ENCODE assay signal across 8 mouse cellular contexts in the genomic region with DNA sequence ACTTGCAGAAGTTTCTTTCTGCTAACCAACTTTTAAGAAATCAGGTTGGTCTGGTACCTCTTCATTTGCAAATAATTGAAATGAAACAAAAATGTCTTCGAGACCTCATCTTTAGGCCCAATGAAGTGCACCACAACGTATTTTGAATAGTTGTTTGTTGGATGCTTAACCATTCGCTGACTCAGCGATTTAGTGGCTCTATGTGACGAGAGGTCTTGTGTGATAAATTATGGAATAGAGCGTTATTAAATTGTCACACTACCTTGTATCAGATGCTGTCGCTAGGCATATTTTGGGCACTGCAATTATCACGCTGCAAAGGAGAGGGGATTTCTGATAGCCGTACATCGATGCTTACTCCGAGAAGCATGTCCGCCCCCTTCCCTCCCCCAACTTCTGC.
DNase-seq lines count a peak whose midpoint lies in the region; ATAC-seq and TF ChIP-seq lines count a peak whose summit lies in the region.

No protein-coding gene starts in this region.

- peaks cover 4% of the 10 kb centered on the region; the same call in 1 of the 2 replicates for H3K4me1 ChIP-seq in kidney, adult 2 months (ENCODE audit: control insufficient read depth, insufficient read depth, low read length)

- no peaks in the 10 kb centered on the region for H3K27me3 ChIP-seq in kidney, adult 2 months (replicated peaks; ENCODE audit: control insufficient read depth, insufficient read depth, low read length)

- no peak for TF ChIP-seq POLR2A in kidney, adult 2 months (IDR thresholded peaks at IDR 0.05; ENCODE audit: low read depth, low read length)

- H3K4me3 ChIP-seq in kidney, adult 2 months (ENCODE audit: insufficient read depth, low read depth, low read length) = peak overlapping the region; percentile 17; the same call in 1 of the 2 replicates

- no peak for ATAC-seq in megakaryocyte progenitor cell, adult 5-6 weeks (replicated peaks; ENCODE audit: poor library complexity)

- H3K27ac ChIP-seq in kidney, adult 2 months (ENCODE audit: insufficient read depth, low read depth, low read length) = no peak overlapping the region

- no peak for DNase-seq in kidney, adult 2 months
- DNase-seq in kidney, adult 8-10 months = no peak
- peak; percentile 7 for DNase-seq in embryo, embryonic 11 days
- DNase-seq in hindlimb bud, embryonic 11.5 days (ENCODE audit: extremely low spot score, low read depth, low spot score) = peak; percentile 6
- DNase-seq in neural tube, embryonic 10.5 days (ENCODE audit: extremely low spot score, low spot score) = peak; percentile 18
- DNase-seq in B cell, adult 2 months = no peak
- DNase-seq in layer of hippocampus, adult 8-10 months (ENCODE audit: low spot score in 2 of 2) = no peak

- H3K36me3 ChIP-seq in kidney, adult 2 months (ENCODE audit: control insufficient read depth, insufficient read depth, low read length) = no peaks in the 10 kb centered on the region

- TF ChIP-seq CTCF in kidney, adult 2 months (conservative IDR thresholded peaks at IDR 0.05; ENCODE audit: insufficient read depth, insufficient read length, low read depth, low read length) = no peak

- 35% methylated on average over 12 of the region's 12 CpGs for WGBS in kidney, adult 2 months

Comparison
In these comparisons a context has a peak if more than half of its experiments do, and no peak if none do; other contexts are left out.
1. DNase-seq: peak in embryo, embryonic 11 days (single experiment), hindlimb bud, embryonic 11.5 days (single experiment) and neural tube, embryonic 10.5 days (single experiment); none in kidney, adult 2 months (single experiment), kidney, adult 8-10 months (0 of 2), B cell, adult 2 months (0 of 2) and layer of hippocampus, adult 8-10 months (0 of 2).